ENCODE assay signal across 13 mouse cellular contexts in the genomic region with DNA sequence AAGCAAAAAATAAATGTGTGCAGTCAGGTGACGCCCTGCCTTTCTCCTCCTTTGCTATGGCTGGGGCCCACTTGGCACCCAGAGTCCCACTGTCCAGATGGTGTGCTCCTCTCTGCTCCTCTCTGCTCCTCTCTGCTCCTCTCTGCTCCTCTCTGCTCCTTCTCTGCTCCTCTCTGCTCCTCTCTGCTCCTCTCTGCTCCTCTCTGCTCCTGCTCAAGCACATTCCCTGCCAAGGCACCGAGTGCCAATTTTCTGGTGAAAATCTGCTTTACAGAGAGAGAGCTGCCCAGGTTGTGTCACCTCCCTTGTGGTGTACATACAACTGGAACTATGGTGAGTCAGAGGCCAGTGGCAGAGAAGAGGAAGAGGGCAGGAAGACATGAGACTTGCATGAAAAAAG.
A peak's percentile ranks its signal among the peaks of the same experiment; 100 is the strongest.
DNase-seq lines count a peak whose midpoint lies in the region; TF ChIP-seq lines count a peak whose summit lies in the region.
"Had no signal": no experiment of that assay in that cellular context is flagged by ENCODE, and none has a peak within 500 bp of the region (broad histone marks: within the 10 kb centered on the region; RNA-seq: fewer than 3 reads in every experiment).

No protein-coding gene starts in this region.

- DNase-seq in 3134 (ENCODE audit: extremely low read depth, insufficient read length, low spot score), result peak; percentile 5
- peak; percentile 75 to 87 for DNase-seq in cerebellum, adult 2 months
- peak; percentile 51 to 72 for DNase-seq in frontal cortex, postnatal 36 days (ENCODE audit: low spot score in 2 of 2)
- DNase-seq in left cerebral cortex, adult 18-20 months (ENCODE audit: low spot score in 2 of 2), result peak; percentile 38 to 50
- no peak for DNase-seq in ovary, adult 18-20 months (ENCODE audit: low spot score)
- no peak for DNase-seq in heart, adult 2 months
- DNase-seq in lung, postnatal 25 days (ENCODE audit: low spot score), result no peak
- no peak for DNase-seq in spleen, adult 18-20 months
- DNase-seq: kidney, adult 18-20 months; thymus, postnatal 4 days had no signal

- no peak overlapping the region for H3K9ac ChIP-seq in heart, adult 2 months (ENCODE audit: low read depth, low read length)
- H3K9ac ChIP-seq: liver, embryonic 14.5 days had no signal

- intact Hi-C loops in heart, adult 2 months (cut with DNase I), result no loop called here

- no peak for TF ChIP-seq EP300 in heart, adult 2 months (IDR thresholded peaks at IDR 0.05; ENCODE audit: insufficient read depth, low read depth, low read length)

- H3K27ac ChIP-seq in cerebellum, adult 2 months (ENCODE audit: insufficient read depth, low read length), result peak overlapping the region; percentile 12; the same call in 1 of the 2 replicates
- no peak overlapping the region for H3K27ac ChIP-seq in heart, adult 2 months
- H3K27ac ChIP-seq: hindbrain, embryonic 10.5 days; liver, embryonic 14.5 days; macrophage had no signal

- no peaks in the 10 kb centered on the region for H3K79me2 ChIP-seq in heart, adult 2 months (replicated peaks; ENCODE audit: control insufficient read depth, insufficient read depth, low read length)

- H3K4me3 ChIP-seq in cerebellum, adult 2 months (replicated peaks; ENCODE audit: insufficient read depth, low read depth, low read length), result no peak overlapping the region
- no peak overlapping the region for H3K4me3 ChIP-seq in heart, adult 2 months
- H3K4me3 ChIP-seq: hindbrain, embryonic 10.5 days had no signal

- WGBS in cerebellum, adult 2 months, result 9% methylated on average over 2 of the region's 2 CpGs
- WGBS in heart, adult 2 months, result 59% methylated on average over 2 of the region's 2 CpGs

- TF ChIP-seq POLR2A in cerebellum, adult 2 months (IDR thresholded peaks at IDR 0.05; ENCODE audit: borderline replicate concordance, insufficient read depth, low read length), result no peak
- no peak for TF ChIP-seq POLR2A in heart, adult 2 months (IDR thresholded peaks at IDR 0.05; ENCODE audit: insufficient read depth, low read depth, low read length)

- H3K4me1 ChIP-seq in cerebellum, adult 2 months (ENCODE audit: control insufficient read depth, insufficient read depth, low read length), result peaks cover 5% of the 10 kb centered on the region; the same call in 1 of the 2 replicates
- H3K4me1 ChIP-seq in heart, adult 2 months (ENCODE audit: control insufficient read depth, insufficient read depth, low read length), result no peaks in the 10 kb centered on the region
- H3K4me1 ChIP-seq: hindbrain, embryonic 10.5 days had no signal

- no peak for TF ChIP-seq CTCF in cerebellum, adult 2 months (IDR thresholded peaks at IDR 0.05; ENCODE audit: borderline replicate concordance, insufficient read depth, low read depth, low read length)
- TF ChIP-seq CTCF in heart, adult 2 months (IDR thresholded peaks at IDR 0.05), result no peak

- H3K36me3 ChIP-seq in heart, adult 2 months (ENCODE audit: control insufficient read depth, insufficient read depth, low read length), result no peaks in the 10 kb centered on the region
- H3K36me3 ChIP-seq: hindbrain, embryonic 10.5 days had no signal

- no peaks in the 10 kb centered on the region for H3K27me3 ChIP-seq in cerebellum, adult 2 months (ENCODE audit: control insufficient read depth, insufficient read depth, low read length)
- H3K27me3 ChIP-seq in heart, adult 2 months (ENCODE audit: control insufficient read depth, insufficient read depth, low read length), result no peaks in the 10 kb centered on the region

Comparison
In these comparisons a context has a peak if more than half of its experiments do, and no peak if none do; other contexts are left out.
1. DNase-seq: peak in 3134 (single experiment), cerebellum, adult 2 months (2 of 2), frontal cortex, postnatal 36 days (2 of 2) and left cerebral cortex, adult 18-20 months (2 of 2); none in ovary, adult 18-20 months (single experiment), heart, adult 2 months (0 of 2), lung, postnatal 25 days (single experiment) and spleen, adult 18-20 months (0 of 2).